Mouse (Mus musculus) lung, adult 2 months (tissue): ENCODE results near the gene Cldn13. TPM values are rescaled to one million over a fixed set of nuclear protein-coding genes. Genes with fewer than 3 reads are reported as not detected.

Experiments used
- DNase-seq: peaks from one replicate; pipeline ENCODE4 v3.0.0; 2022
- H3K4me1 ChIP-seq: fragments of 200-500 bp; 2 replicates; pipeline ENCODE4 v1.6.1; 2011; ENCODE audit warnings: low read length; ENCODE audit not compliant: control insufficient read depth, insufficient read depth
- H3K4me3 ChIP-seq: fragments of 200-500 bp; replicated peaks from 2 replicates; pipeline ENCODE3; 2011; ENCODE audit warnings: low read depth, mild to moderate bottlenecking, control low read depth, low read length; ENCODE audit errors: extremely low read depth
- CTCF ChIP-seq: fragments of 200-500 bp; IDR thresholded peaks from 2 replicates; pipeline ENCODE4 v1.5.1; 2011; ENCODE audit warnings: mild to moderate bottlenecking, low read length, control low read depth; ENCODE audit not compliant: insufficient read depth
- POLR2A ChIP-seq: fragments of 200-500 bp; IDR thresholded peaks from 2 replicates; pipeline ENCODE4 v1.6.1; 2011; ENCODE audit warnings: low read depth, mild to moderate bottlenecking, control low read depth, low read length, borderline replicate concordance; ENCODE audit errors: extremely low read depth
- WGBS: fragments of 180-500 bp; shearing (Covaris S2); methylation state at CpG from one replicate; pipeline ENCODE4 v1.1.7; 2018; 5-methylcytosine and 5-hydroxymethylcytosine counted together
- polyA plus RNA-seq: library from polyadenylated mRNA; depleted of rRNA; stranded (reverse); fragments of >200 nt; gene quantifications from 2 replicates; pipeline ENCODE4 v1.2.3, GENCODE M21; 2012; rRNA removed

Cldn13 gene
- polyA plus RNA-seq, 1 experiment, result not detected

DNA sequence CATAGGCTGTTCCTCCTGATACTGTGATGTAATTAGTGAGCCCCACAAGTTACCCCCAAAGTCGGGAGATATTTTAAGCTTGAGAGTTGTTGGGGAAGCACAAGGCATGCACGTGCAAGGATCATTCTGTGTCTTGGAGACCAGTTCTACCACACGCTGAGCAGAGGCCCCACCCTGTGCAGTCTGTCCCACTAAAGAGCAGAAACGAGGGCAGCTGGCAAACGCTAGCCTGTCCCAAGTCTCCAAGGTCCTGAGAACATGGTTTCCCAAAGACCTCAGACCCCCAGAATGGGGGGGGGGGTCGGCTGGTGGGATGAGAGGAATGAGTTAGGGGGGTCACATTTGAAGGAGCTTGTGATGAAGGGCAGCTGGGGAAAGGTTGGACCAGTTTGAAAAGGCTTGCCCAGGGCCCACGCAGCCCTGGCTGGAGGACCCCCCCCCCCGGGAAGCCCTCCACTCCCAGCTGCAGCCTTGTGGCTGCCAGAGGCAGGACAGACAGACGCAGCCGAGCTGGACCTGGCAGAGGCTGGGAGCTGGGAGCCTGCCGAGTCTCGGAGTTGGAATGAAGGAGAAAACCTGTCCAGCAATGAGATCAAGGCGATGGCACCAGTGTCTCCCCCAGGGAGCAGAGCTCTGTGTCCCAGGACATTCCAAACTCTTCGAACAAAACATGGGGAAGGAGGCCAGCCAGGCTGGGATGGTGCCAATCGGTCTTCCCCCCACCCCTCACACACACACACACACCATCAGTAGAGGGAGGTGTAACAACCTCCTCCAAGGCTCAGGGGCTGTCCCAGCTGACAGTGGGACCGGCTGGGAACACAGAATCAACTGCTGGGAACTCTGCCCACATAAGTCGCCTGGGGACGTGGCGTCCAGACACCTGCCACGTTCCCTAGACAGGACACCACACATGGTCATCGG, 41.1 kb downstream of the Cldn13 start:
- no peak for TF ChIP-seq CTCF
- TF ChIP-seq POLR2A, result no peak
- 61% methylated on average over 21 of the region's 21 CpGs for WGBS
- H3K4me3 ChIP-seq, result no peak overlapping the region
- H3K4me1 ChIP-seq, result 0 out of 2 replicates have a peak, but pooled peaks cover 3% of the 10 kb centered on the region
- DNase-seq, result peak; percentile 38

DNA sequence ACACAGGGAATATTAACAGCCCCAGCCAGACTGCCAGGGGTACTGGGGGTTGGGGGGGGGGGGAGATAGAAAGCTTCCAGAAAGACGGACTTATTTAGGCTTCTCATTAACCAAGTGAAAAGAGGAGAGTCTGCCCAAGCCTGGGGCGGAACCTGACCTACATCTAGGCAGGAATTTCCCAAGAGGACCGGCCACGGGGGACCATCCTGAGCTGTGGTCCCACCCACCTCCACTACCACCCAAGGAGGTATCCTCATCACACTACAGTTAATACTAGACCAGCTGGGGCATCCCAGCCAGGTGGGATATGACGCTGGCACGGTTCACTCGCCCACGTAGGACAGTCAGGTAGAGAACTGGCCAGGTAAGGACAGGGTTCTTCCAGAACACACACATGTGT, 42.3 kb downstream of the Cldn13 start:
- Histone ChIP-seq H3K4me1 (0 out of 2 replicates have a peak, but pooled peaks cover 3% of the 10 kb centered on the region), H3K4me3 (no peak overlapping the region)
- 74% methylated on average over 8 of the region's 8 CpGs for WGBS
- DNase-seq, result no peak
- no peak for TF ChIP-seq CTCF
- no peak for TF ChIP-seq POLR2A

DNA sequence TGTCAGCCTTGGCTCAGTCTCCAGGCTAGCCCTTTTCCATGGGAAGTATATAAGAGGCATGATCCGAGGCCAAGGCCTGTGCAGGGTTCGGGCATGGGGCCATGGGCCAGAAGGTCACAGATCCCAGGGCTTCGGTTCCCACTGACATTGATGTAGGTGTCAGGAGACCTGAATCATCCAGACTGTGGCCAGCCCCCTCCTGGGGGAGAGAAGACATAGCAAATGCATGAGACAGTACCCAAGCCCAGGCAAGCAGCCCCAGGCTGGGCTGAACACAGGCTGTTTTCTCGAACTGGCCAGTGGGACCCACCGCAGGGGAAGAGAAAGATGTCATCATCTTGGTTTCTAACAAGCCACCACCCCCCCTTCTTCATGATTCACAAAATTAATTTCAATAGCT, 42.7 kb downstream of the Cldn13 start:
- no peak overlapping the region for H3K4me3 ChIP-seq
- DNase-seq, result no peak
- TF ChIP-seq POLR2A (no peak), CTCF (no peak)

DNA sequence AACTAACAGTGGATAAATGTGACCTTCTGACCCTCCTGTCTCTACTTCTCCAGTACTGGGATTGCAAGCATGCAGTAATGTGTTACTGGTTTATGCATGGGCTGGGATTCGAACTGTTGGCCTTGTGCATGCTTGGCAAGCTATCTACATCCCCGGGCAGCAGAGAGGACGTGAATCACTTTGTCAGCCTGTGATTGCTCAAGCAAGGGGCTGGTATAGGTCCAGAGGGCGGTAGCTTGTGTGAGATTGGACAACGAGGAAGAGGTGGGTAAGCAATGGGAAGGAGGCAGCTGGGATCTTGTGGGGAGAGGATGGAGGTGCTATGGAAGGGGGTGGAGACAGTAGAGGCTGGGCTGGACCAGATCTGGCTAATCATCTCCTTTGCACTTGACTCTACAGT, 46.8 kb downstream of the Cldn13 start:
- no peak for TF ChIP-seq CTCF
- no peak for TF ChIP-seq POLR2A
- 54% methylated on average over 5 of the region's 5 CpGs for WGBS
- DNase-seq, result no peak
- Histone ChIP-seq H3K4me3 (no peak overlapping the region), H3K4me1 (peaks cover 6% of the 10 kb centered on the region)

More for the DNA sequence above, 42.7 kb downstream of the Cldn13 start:
- 0 out of 2 replicates have a peak, but pooled peaks cover 3% of the 10 kb centered on the region for H3K4me1 ChIP-seq
- 67% methylated on average over 5 of the region's 5 CpGs for WGBS

DNA sequence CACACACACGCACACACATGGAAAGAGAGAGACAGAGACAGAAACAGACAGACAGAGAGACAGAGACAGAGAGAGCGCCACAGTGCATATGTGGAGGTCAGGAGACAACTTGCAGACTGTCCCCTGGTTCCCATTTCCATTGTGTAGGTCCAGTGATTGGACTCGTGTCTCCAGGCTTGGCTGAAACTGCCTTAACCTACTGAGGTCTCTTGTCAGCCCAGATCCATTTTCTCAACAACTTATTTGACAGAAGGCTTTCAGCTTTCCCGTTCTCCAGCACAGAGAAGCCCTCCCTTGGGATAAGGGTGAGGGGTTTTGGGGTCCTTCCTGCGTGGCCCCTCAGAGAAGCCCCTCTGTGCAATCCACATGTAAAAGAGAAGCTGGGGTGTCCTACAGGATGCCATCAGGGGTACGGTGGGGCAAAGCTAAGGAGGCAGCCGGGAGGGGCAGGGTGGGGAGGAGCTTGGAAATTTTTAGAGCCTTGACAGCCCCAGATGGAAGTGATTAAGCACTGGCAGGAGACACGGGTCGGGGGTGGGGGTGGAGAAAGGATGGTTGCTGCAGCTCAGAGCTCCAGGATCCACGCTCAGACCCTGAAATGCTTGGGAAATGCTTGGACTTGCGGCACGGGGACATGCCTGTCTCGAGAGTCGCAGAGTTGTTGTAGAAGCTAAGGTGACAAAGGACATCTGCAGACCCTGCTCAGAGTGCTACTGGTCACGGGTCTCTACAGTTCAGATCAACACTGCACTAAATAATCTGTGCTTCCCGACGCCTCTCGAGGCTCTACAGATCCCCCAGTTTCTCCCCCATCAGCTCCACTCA, 47.8 kb downstream of the Cldn13 start:
- 50% methylated on average over 18 of the region's 18 CpGs for WGBS
- DNase-seq, result no peak
- no peak overlapping the region for H3K4me3 ChIP-seq
- peaks cover 3% of the 10 kb centered on the region for H3K4me1 ChIP-seq
- TF ChIP-seq CTCF (no peak), POLR2A (no peak)

DNA sequence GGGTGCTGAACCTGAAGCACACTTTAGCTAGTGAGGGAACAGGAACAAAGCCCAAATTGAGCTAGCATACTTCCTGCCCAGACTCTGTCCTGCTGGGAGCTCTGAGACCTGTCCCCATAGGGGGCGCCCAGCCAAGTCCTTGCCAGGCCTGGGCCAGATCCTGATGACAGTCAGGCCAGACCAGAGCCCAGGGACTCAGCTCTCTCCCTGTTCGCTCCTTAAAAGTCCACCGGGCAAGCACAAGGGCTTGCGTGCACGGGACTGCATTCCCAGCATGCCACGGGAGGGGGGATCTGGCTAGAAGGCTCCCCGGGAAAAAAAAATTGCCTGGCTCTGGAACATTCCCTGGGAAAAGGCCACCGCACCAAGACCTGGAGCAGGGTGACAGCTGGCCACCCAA, 50.2 kb downstream of the Cldn13 start:
- TF ChIP-seq CTCF (no peak), POLR2A (no peak)
- peaks cover 3% of the 10 kb centered on the region for H3K4me1 ChIP-seq
- H3K4me3 ChIP-seq, result no peak overlapping the region
- DNase-seq, result no peak
- WGBS, result 64% methylated on average over 8 of the region's 8 CpGs

Other genes with a start within 250 kb of the Cldn13 start
- gene Limk1, start 226.9 kb downstream of the Cldn13 start, polyA plus RNA-seq, result 29.6 and 31.1 TPM in 2 replicates
- gene Eln, start 168.2 kb downstream of the Cldn13 start, polyA plus RNA-seq, result 311 and 510 TPM in 2 replicates
- gene Tmem270, start 8.8 kb downstream of the Cldn13 start, polyA plus RNA-seq, result not detected in 2 replicates
- gene Mettl27, start 16.8 kb upstream of the Cldn13 start, polyA plus RNA-seq, result 16.3 and 23.2 TPM in 2 replicates
- 9.2 and 18.9 TPM in 2 replicates for gene Cldn4, start 31.4 kb upstream of the Cldn13 start, polyA plus RNA-seq
- 333 and 552 TPM in 2 replicates for gene Cldn3, start 70.7 kb upstream of the Cldn13 start, polyA plus RNA-seq
- gene Abhd11, start 93.6 kb upstream of the Cldn13 start, polyA plus RNA-seq, result 66.9 and 78.4 TPM in 2 replicates
- 10.6 and 11.7 TPM in 2 replicates for gene Stx1a, start 108.0 kb upstream of the Cldn13 start, polyA plus RNA-seq
- 30.7 and 31.5 TPM in 2 replicates for gene Dnajc30, start 148.7 kb upstream of the Cldn13 start, polyA plus RNA-seq
- gene Bud23, start 149.4 kb upstream of the Cldn13 start, polyA plus RNA-seq, result 51.3 and 56.4 TPM in 2 replicates
- 2.3 and 3.0 TPM in 2 replicates for gene Vps37d, start 162.7 kb upstream of the Cldn13 start, polyA plus RNA-seq
- gene Mlxipl, start 174.4 kb upstream of the Cldn13 start, polyA plus RNA-seq, result 17.8 and 28.5 TPM in 2 replicates
- gene Tbl2, start 234.1 kb upstream of the Cldn13 start, polyA plus RNA-seq, result 8.1 and 8.3 TPM in 2 replicates